Mouse (Mus musculus): ENCODE data around the gene Pik3c2g. TPM values are rescaled to one million over a fixed set of nuclear protein-coding genes. Genes with fewer than 3 reads are reported as not detected.
A peak's percentile ranks its signal among the peaks of the same experiment; 100 is the strongest.

The Pik3c2g gene
- 1.2 and 1.7 TPM in 2 replicates for polyA plus RNA-seq (2015; fragmentation: Nextera tagmentation; extraction: Ambion mirVana)

DNA sequence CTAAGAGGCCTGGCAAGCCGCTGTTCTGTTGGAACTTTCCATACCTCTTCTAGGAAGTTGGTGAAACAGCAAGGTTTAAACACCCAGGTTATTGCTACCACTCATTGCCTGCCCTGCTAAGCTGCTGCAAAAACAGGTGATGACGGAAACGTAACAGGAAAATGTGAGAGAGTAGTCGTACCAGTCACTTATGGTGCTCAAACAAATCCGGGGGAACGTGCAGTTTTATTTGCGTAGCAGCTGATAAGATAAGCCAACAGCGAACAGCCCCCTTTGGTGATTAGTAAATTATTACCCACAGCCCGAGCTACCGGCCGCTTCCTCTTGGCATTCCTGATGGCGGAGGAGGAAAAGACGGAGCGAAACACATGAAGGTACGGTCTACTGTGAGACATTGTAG, at the start of gene Pik3c2g:
Gene Pik3c2g, plus strand, starts transcription at position 330 of the 400 bp plus-strand sequence.
- WGBS = 74% methylated on average over 15 of the region's 15 CpGs
- no peak within 1 kb of the TSS for H3K9ac ChIP-seq
- H3K27ac ChIP-seq = no peak within 1 kb of the TSS
- peaks cover 8% of the 10 kb centered on the region; the same call in 1 of the 2 replicates for H3K4me1 ChIP-seq
- no peaks in the 10 kb centered on the region for H3K36me3 ChIP-seq
- no peak within 1 kb of the TSS for H3K4me2 ChIP-seq
- no peak for ATAC-seq (ENCODE audit: insufficient number of reproducible peaks, insufficient read depth, low FRiP score, low TSS enrichment, low read depth)
- H3K27me3 ChIP-seq = 0 out of 2 replicates have a peak, but pooled peaks cover 3% of the 10 kb centered on the region
- H3K4me3 ChIP-seq = no peak within 1 kb of the TSS
- H3K9me3 ChIP-seq = no peaks in the 10 kb centered on the region

GRCm38 (mm10) chr6:139538469-139538868, 48.6 kb upstream of the Pik3c2g start:
- no peak for ATAC-seq (ENCODE audit: insufficient number of reproducible peaks, insufficient read depth, low FRiP score, low TSS enrichment, low read depth)
- H3K27ac ChIP-seq = no peak overlapping the region
- H3K4me3 ChIP-seq = no peak overlapping the region
- no peaks in the 10 kb centered on the region for H3K27me3 ChIP-seq
- no peaks in the 10 kb centered on the region for H3K9me3 ChIP-seq
- H3K9ac ChIP-seq = no peak overlapping the region
- no peak overlapping the region for H3K4me2 ChIP-seq
- H3K4me1 ChIP-seq = no peaks in the 10 kb centered on the region
- 56% methylated on average over 2 of the region's 2 CpGs for WGBS
- H3K36me3 ChIP-seq = no peaks in the 10 kb centered on the region

GRCm38 (mm10) chr6:139555537-139556179, 31.4 kb upstream of the Pik3c2g start:
- Histone ChIP-seq H3K27me3 (no peaks in the 10 kb centered on the region), H3K4me3 (no peak overlapping the region), H3K36me3 (no peaks in the 10 kb centered on the region), H3K4me2 (no peak overlapping the region), H3K27ac (no peak overlapping the region), H3K9ac (no peak overlapping the region), H3K4me1 (no peaks in the 10 kb centered on the region), H3K9me3 (no peaks in the 10 kb centered on the region)
- ATAC-seq (ENCODE audit: insufficient number of reproducible peaks, insufficient read depth, low FRiP score, low TSS enrichment, low read depth) = no peak
- 70% methylated on average over 7 of the region's 7 CpGs for WGBS

GRCm38 (mm10) chr6:139569211-139569610, 17.8 kb upstream of the Pik3c2g start:
- 20% methylated on average over 7 of the region's 7 CpGs for WGBS
- ATAC-seq (ENCODE audit: insufficient number of reproducible peaks, insufficient read depth, low FRiP score, low TSS enrichment, low read depth) = no peak
- Histone ChIP-seq H3K27me3 (no peaks in the 10 kb centered on the region), H3K9me3 (no peaks in the 10 kb centered on the region), H3K4me2 (no peak overlapping the region), H3K4me1 (peaks cover 6% of the 10 kb centered on the region; the same call in 1 of the 2 replicates), H3K36me3 (no peaks in the 10 kb centered on the region), H3K9ac (no peak overlapping the region), H3K27ac (no peak overlapping the region), H3K4me3 (no peak overlapping the region)

- whole genome bisulfite sequencing = 35% methylated on average over 4 of the region's 4 CpGs
- no peak overlapping the region for H3K4me3 ChIP-seq
- no peaks in the 10 kb centered on the region for H3K9me3 ChIP-seq
- H3K27ac ChIP-seq = no peak overlapping the region
- no peaks in the 10 kb centered on the region for H3K4me1 ChIP-seq
- no peak for ATAC-seq (ENCODE audit: insufficient number of reproducible peaks, insufficient read depth, low FRiP score, low TSS enrichment, low read depth)
- no peak overlapping the region for H3K9ac ChIP-seq
- H3K36me3 ChIP-seq = no peaks in the 10 kb centered on the region
- no peak overlapping the region for H3K4me2 ChIP-seq
- no peaks in the 10 kb centered on the region for H3K27me3 ChIP-seq
Observed at GRCm38 (mm10) chr6:139575854-139576253, 11.2 kb upstream of the Pik3c2g start.

DNA sequence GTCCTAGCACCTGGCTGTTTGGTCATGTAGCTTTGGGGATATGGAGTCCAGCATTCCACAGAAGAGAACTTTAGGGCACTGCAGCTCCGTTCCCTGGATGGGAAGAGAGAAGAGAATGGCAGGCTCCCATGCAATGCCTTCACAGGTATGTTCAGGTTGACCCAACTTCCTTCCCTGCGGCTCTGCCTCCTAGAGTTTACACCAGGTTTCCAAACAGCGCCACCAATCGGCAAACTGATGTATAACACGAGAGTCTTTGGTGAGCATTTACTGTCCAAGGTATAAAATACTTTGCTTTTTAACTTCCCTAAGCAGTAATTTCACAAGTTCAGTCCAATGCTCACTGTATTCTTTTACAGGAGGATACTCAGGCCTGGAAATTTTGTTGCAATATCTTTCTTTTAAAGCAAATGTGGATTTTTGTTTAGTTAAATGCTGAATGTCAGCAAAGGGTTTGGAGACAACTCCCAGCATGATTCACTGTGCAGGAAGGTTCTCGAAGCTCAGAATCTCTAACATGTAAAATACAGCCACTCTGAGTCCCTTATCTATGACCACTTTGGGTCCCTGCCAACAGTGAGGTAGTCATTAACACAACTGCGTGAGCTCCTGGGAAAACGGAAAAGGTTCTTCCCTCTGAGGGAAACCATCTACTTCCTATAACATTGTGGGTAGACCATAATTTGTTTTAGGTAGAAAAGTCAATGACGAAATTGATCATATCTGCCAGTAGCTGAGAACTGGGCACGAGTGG, 10.6 kb upstream of the Pik3c2g start:
- Histone ChIP-seq H3K9ac (no peak overlapping the region), H3K4me1 (no peaks in the 10 kb centered on the region), H3K36me3 (no peaks in the 10 kb centered on the region), H3K27ac (no peak overlapping the region), H3K4me2 (no peak overlapping the region), H3K4me3 (no peak overlapping the region), H3K27me3 (no peaks in the 10 kb centered on the region), H3K9me3 (no peaks in the 10 kb centered on the region)
- no peak for ATAC-seq (ENCODE audit: insufficient number of reproducible peaks, insufficient read depth, low FRiP score, low TSS enrichment, low read depth)
- WGBS = 71% methylated on average over 10 of the region's 10 CpGs

DNA sequence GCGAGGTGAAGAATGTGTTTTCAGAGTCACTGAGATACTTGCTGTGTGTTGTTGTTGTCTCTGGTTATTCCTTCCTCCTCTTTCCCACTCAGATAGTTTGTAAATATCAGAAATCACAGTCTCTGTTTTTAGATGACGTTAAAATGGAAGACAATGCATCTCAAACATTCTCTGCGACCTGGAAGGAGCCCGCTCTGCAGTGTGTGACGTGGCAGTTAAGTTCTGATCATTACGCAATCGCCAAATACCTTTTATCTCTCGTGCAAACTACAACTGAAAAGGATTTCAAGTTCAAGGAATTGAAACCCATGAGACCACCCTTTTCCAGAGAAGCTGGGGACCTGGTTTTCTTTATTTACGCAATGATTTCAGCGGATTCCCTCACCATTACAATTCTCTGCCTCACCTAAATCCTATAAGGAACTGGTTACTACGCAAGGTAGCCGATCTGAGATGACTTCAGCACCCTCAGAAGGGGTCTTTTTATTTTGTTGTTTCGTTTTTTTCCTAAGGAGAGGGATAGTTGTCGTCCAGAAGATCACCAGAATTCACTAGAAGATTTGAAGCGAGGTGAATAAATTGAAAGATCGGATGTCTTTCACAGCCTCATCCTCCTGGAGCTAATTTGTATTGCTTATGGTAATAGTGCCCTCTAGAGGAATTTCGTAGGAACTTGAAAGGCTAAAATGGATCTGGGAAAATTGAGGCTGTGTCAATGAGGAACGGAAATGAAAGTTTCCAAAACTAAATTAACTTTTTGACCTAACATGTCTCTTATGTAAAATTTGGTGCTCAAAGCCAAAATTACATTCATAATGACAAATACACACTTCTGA, 9.8 kb upstream of the Pik3c2g start:
- ATAC-seq (ENCODE audit: insufficient number of reproducible peaks, insufficient read depth, low FRiP score, low TSS enrichment, low read depth) = no peak
- 54% methylated on average over 18 of the region's 18 CpGs for WGBS
- peak overlapping the region; percentile 12; the same call in 1 of the 2 replicates for H3K4me2 ChIP-seq
- no peaks in the 10 kb centered on the region for H3K36me3 ChIP-seq
- no peaks in the 10 kb centered on the region for H3K9me3 ChIP-seq
- no peaks in the 10 kb centered on the region for H3K27me3 ChIP-seq
- no peaks in the 10 kb centered on the region for H3K4me1 ChIP-seq
- H3K4me3 ChIP-seq = no peak overlapping the region
- H3K9ac ChIP-seq = no peak overlapping the region
- no peak overlapping the region for H3K27ac ChIP-seq

GRCm38 (mm10) chr6:139587478-139587877, 457 bp downstream of the Pik3c2g start:
- H3K9ac ChIP-seq = no peak overlapping the region
- H3K4me1 ChIP-seq = peaks cover 12% of the 10 kb centered on the region; the same call in 1 of the 2 replicates
- 67% methylated on average over 12 of the region's 12 CpGs for WGBS
- no peak for ATAC-seq (ENCODE audit: insufficient number of reproducible peaks, insufficient read depth, low FRiP score, low TSS enrichment, low read depth)
- H3K36me3 ChIP-seq = no peaks in the 10 kb centered on the region
- 0 out of 2 replicates have a peak, but pooled peaks cover 3% of the 10 kb centered on the region for H3K27me3 ChIP-seq
- H3K27ac ChIP-seq = no peak overlapping the region
- H3K9me3 ChIP-seq = no peaks in the 10 kb centered on the region
- no peak overlapping the region for H3K4me3 ChIP-seq
- H3K4me2 ChIP-seq = no peak overlapping the region

DNA sequence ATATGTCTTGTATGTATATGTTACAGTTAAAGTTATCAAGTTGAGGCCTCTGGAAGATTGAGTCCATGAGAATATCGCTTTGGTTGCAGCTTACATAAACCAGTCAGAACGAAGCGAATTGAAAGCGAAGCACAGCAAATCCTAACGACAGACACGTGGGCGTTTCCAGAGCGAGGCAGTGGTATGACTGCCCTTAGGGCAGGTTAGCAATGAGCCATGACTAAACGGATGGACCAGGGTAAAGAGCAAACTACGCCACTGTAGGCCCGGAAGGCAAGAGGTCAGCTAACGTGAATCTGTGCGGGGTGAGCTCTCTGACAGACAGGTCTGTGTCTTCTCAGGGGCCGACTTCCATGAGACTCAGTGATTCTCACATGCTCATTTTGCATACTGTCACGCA, 1.4 kb downstream of the Pik3c2g start:
- whole genome bisulfite sequencing = 15% methylated on average over 15 of the region's 15 CpGs
- Histone ChIP-seq H3K9me3 (no peaks in the 10 kb centered on the region), H3K27ac (no peak overlapping the region), H3K4me3 (no peak overlapping the region), H3K4me2 (peak overlapping the region; percentile 38), H3K9ac (no peak overlapping the region), H3K4me1 (peaks cover 14% of the 10 kb centered on the region; the same call in 1 of the 2 replicates), H3K36me3 (no peaks in the 10 kb centered on the region), H3K27me3 (0 out of 2 replicates have a peak, but pooled peaks cover 3% of the 10 kb centered on the region)
- ATAC-seq (ENCODE audit: insufficient number of reproducible peaks, insufficient read depth, low FRiP score, low TSS enrichment, low read depth) = no peak

- no peak overlapping the region for H3K9ac ChIP-seq
- H3K36me3 ChIP-seq = no peaks in the 10 kb centered on the region
- H3K4me2 ChIP-seq = peak overlapping the region; percentile 53
- H3K27me3 ChIP-seq = 0 out of 2 replicates have a peak, but pooled peaks cover 3% of the 10 kb centered on the region
- H3K4me3 ChIP-seq = no peak overlapping the region
- peaks cover 14% of the 10 kb centered on the region; the same call in 1 of the 2 replicates for H3K4me1 ChIP-seq
- ATAC-seq (ENCODE audit: insufficient number of reproducible peaks, insufficient read depth, low FRiP score, low TSS enrichment, low read depth) = no peak
- no peaks in the 10 kb centered on the region for H3K9me3 ChIP-seq
- WGBS = 7% methylated on average over 12 of the region's 12 CpGs
- no peak overlapping the region for H3K27ac ChIP-seq
Observed at GRCm38 (mm10) chr6:139589291-139589690, 2.3 kb downstream of the Pik3c2g start.

DNA sequence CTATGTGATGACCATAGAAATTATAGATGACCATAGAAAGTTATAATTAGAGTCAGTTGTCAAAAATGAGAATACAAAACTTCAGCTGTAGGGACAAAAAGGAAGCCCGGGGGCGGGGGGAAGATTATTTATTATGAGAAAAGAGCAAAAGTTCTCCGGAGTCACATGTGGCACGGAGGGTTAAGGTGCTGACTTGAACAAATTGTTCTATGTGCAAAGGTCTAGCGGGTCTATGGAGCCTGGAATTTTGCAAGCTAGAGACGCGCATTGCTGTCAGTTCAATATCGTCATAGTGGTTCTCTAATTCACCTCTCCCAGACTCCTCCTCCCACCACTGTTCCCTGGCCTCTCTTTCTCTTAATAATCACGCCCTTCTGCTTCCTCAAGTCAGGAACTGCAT, 2.8 kb downstream of the Pik3c2g start:
- Histone ChIP-seq H3K4me2 (peak overlapping the region; percentile 53; the same call in 1 of the 2 replicates), H3K9me3 (no peaks in the 10 kb centered on the region), H3K9ac (no peak overlapping the region), H3K27ac (no peak overlapping the region), H3K27me3 (0 out of 2 replicates have a peak, but pooled peaks cover 3% of the 10 kb centered on the region), H3K4me1 (peaks cover 14% of the 10 kb centered on the region; the same call in 1 of the 2 replicates), H3K36me3 (no peaks in the 10 kb centered on the region), H3K4me3 (no peak overlapping the region)
- no peak for ATAC-seq (ENCODE audit: insufficient number of reproducible peaks, insufficient read depth, low FRiP score, low TSS enrichment, low read depth)
- WGBS = 52% methylated on average over 9 of the region's 9 CpGs

All from embryonic facial prominence, embryonic 13.5 days (tissue).